Mouse (Mus musculus) erythroblast, embryonic 14.5 days (primary cell): ENCODE results near the gene Junb. TPM values are rescaled to one million over a fixed set of nuclear protein-coding genes. Genes with fewer than 3 reads are reported as not detected.

Experiments
- H3K27me3 ChIP-seq: 2 replicates; pipeline ENCODE4 v1.6.1; 2012; ENCODE audit warnings: inconsistent platforms; ENCODE audit not compliant: control insufficient read depth
- H3K36me3 ChIP-seq: 2 replicates; pipeline ENCODE4 v1.6.1; 2012; ENCODE audit warnings: mild to moderate bottlenecking, inconsistent platforms; ENCODE audit not compliant: control insufficient read depth
- H3K4me1 ChIP-seq: 2 replicates; pipeline ENCODE4 v1.6.1; 2012; ENCODE audit warnings: inconsistent platforms; ENCODE audit not compliant: control insufficient read depth
- H3K4me3 ChIP-seq: replicated peaks from 2 replicates; pipeline ENCODE3; 2012; ENCODE audit warnings: moderate library complexity, mild to moderate bottlenecking, inconsistent platforms
- H3K9me3 ChIP-seq: 2 replicates; pipeline ENCODE4 v1.6.1; 2012; ENCODE audit warnings: low read length, inconsistent platforms, mixed read lengths; ENCODE audit not compliant: control insufficient read depth
- GATA1 ChIP-seq: IDR thresholded peaks from 2 replicates; pipeline ENCODE4 v1.6.1; 2012; ENCODE audit warnings: low read length, inconsistent platforms, mixed read lengths
- TAL1 ChIP-seq: IDR thresholded peaks from 3 replicates; pipeline ENCODE4 v1.6.1; 2012; ENCODE audit warnings: low read length, inconsistent platforms, mixed read lengths
- polyA plus RNA-seq: library from polyadenylated mRNA; stranded (reverse); fragments of >175 nt; gene quantifications from 2 replicates; pipeline ENCODE4 v1.2.3, GENCODE M21; 2012

The Junb gene
- polyA plus RNA-seq, 1 experiment: 9.6 TPM

GRCm38 (mm10) chr8:84936041-84936961, 42.2 kb downstream of the Junb start:
- Histone ChIP-seq H3K4me3 (peak overlapping the region; percentile 55), H3K4me1 (peaks cover 37% of the 10 kb centered on the region), H3K9me3 (peaks cover 8% of the 10 kb centered on the region; the same call in 1 of the 2 replicates), H3K27me3 (peaks cover 90% of the 10 kb centered on the region), H3K36me3 (no peaks in the 10 kb centered on the region)
- no peak for TF ChIP-seq GATA1
- no peak for TF ChIP-seq TAL1

- no peaks in the 10 kb centered on the region for H3K36me3 ChIP-seq
- peaks cover 8% of the 10 kb centered on the region; the same call in 1 of the 2 replicates for H3K9me3 ChIP-seq
- no peak for TF ChIP-seq TAL1
- no peak overlapping the region for H3K4me3 ChIP-seq
- H3K4me1 ChIP-seq: peaks cover 37% of the 10 kb centered on the region
- peaks cover 91% of the 10 kb centered on the region for H3K27me3 ChIP-seq
Observed at GRCm38 (mm10) chr8:84935489-84935888, 43.0 kb downstream of the Junb start.

- TF ChIP-seq TAL1: no peak
- TF ChIP-seq GATA1: no peak
- H3K4me3 ChIP-seq: no peak overlapping the region
- peaks cover 8% of the 10 kb centered on the region; the same call in 1 of the 2 replicates for H3K9me3 ChIP-seq
- H3K36me3 ChIP-seq: no peaks in the 10 kb centered on the region
- peaks cover 37% of the 10 kb centered on the region for H3K4me1 ChIP-seq
- peaks cover 93% of the 10 kb centered on the region for H3K27me3 ChIP-seq
Observed at GRCm38 (mm10) chr8:84934860-84935259, 43.7 kb downstream of the Junb start.

- H3K27me3 ChIP-seq: peaks cover 97% of the 10 kb centered on the region
- no peaks in the 10 kb centered on the region for H3K36me3 ChIP-seq
- H3K4me3 ChIP-seq: no peak overlapping the region
- peaks cover 8% of the 10 kb centered on the region; the same call in 1 of the 2 replicates for H3K9me3 ChIP-seq
- peaks cover 41% of the 10 kb centered on the region for H3K4me1 ChIP-seq
- TF ChIP-seq GATA1 (no peak), TAL1 (no peak)
Observed at GRCm38 (mm10) chr8:84933767-84934559, 44.6 kb downstream of the Junb start.

GRCm38 (mm10) chr8:84930582-84930981, 47.9 kb downstream of the Junb start:
- peaks cover 19% of the 10 kb centered on the region for H3K4me1 ChIP-seq
- no peak overlapping the region for H3K4me3 ChIP-seq
- H3K27me3 ChIP-seq: peaks cover 86% of the 10 kb centered on the region
- H3K36me3 ChIP-seq: no peaks in the 10 kb centered on the region
- TF ChIP-seq TAL1 (no peak), GATA1 (no peak)
- H3K9me3 ChIP-seq: no peaks in the 10 kb centered on the region; the same call in 1 of the 2 replicates

GRCm38 (mm10) chr8:84928456-84929306, 49.8 kb downstream of the Junb start:
- Histone ChIP-seq H3K27me3 (peaks cover 75% of the 10 kb centered on the region), H3K4me1 (peaks cover 10% of the 10 kb centered on the region), H3K36me3 (no peaks in the 10 kb centered on the region), H3K4me3 (no peak overlapping the region), H3K9me3 (no peaks in the 10 kb centered on the region; the same call in 1 of the 2 replicates)
- TF ChIP-seq GATA1 (no peak), TAL1 (no peak)

GRCm38 (mm10) chr8:84927513-84927912, 51.0 kb downstream of the Junb start:
- Histone ChIP-seq H3K4me3 (no peak overlapping the region), H3K36me3 (no peaks in the 10 kb centered on the region), H3K4me1 (peaks cover 10% of the 10 kb centered on the region), H3K27me3 (peaks cover 68% of the 10 kb centered on the region), H3K9me3 (no peaks in the 10 kb centered on the region; the same call in 1 of the 2 replicates)
- no peak for TF ChIP-seq GATA1
- TF ChIP-seq TAL1: no peak

GRCm38 (mm10) chr8:84925557-84925956, 53.0 kb downstream of the Junb start:
- peaks cover 50% of the 10 kb centered on the region for H3K27me3 ChIP-seq

More at GRCm38 (mm10) chr8:84925557-84925956, 53.0 kb downstream of the Junb start:
- H3K4me1 ChIP-seq: peaks cover 10% of the 10 kb centered on the region
- TF ChIP-seq GATA1 (no peak), TAL1 (no peak)
- H3K9me3 ChIP-seq: no peaks in the 10 kb centered on the region; the same call in 1 of the 2 replicates
- H3K36me3 ChIP-seq: peaks cover 1% of the 10 kb centered on the region
- no peak overlapping the region for H3K4me3 ChIP-seq

Other genes starting within 250 kb of the Junb start
- 1.9 and 2.6 TPM in 2 replicates for gene Nfix, start 178.4 kb downstream of the Junb start, polyA plus RNA-seq
- gene Dand5, start 155.9 kb downstream of the Junb start, polyA plus RNA-seq: 1.3 and 1.5 TPM in 2 replicates
- gene Gadd45gip1, start 147.2 kb downstream of the Junb start, polyA plus RNA-seq: 10.3 and 11.6 TPM in 2 replicates
- 740 and 808 TPM in 2 replicates for gene Rad23a, start 138.1 kb downstream of the Junb start, polyA plus RNA-seq
- gene Calr, start 131.8 kb downstream of the Junb start, polyA plus RNA-seq: 29.4 and 30.9 TPM in 2 replicates
- 9.0 and 9.3 TPM in 2 replicates for gene Farsa, start 121.7 kb downstream of the Junb start, polyA plus RNA-seq
- 15.0 TPM in 2 replicates for gene Syce2, start 106.6 kb downstream of the Junb start, polyA plus RNA-seq
- gene Gcdh, start 84.8 kb downstream of the Junb start, polyA plus RNA-seq: 15.0 and 18.3 TPM in 2 replicates
- 358 and 362 TPM in 2 replicates for gene Klf1, start 76.8 kb downstream of the Junb start, polyA plus RNA-seq
- 4.8 and 7.7 TPM in 2 replicates for gene Dnase2a, start 70.2 kb downstream of the Junb start, polyA plus RNA-seq
- gene Mast1, start 41.4 kb downstream of the Junb start, polyA plus RNA-seq: 0.01 and 0.08 TPM in 2 replicates
- not detected in 2 replicates for gene Rtbdn, start 31.7 kb downstream of the Junb start, polyA plus RNA-seq
- not detected in 2 replicates for gene Gm49661, start 9.3 kb downstream of the Junb start, polyA plus RNA-seq
- gene Prdx2, start 9.1 kb downstream of the Junb start, polyA plus RNA-seq: 111 and 222 TPM in 2 replicates
- 162 and 179 TPM in 2 replicates for gene Rnaseh2a, start 9.0 kb downstream of the Junb start, polyA plus RNA-seq
- 0.46 and 0.58 TPM in 2 replicates for gene Hook2, start 11.9 kb upstream of the Junb start, polyA plus RNA-seq
- gene Best2, start 35.8 kb upstream of the Junb start, polyA plus RNA-seq: not detected in 2 replicates
- gene Asna1, start 46.6 kb upstream of the Junb start, polyA plus RNA-seq: 18.6 and 31.0 TPM in 2 replicates
- 77.0 and 92.3 TPM in 2 replicates for gene Trir, start 48.1 kb upstream of the Junb start, polyA plus RNA-seq
- 1.7 and 1.8 TPM in 2 replicates for gene Tnpo2, start 58.2 kb upstream of the Junb start, polyA plus RNA-seq
- 0.54 and 0.63 TPM in 2 replicates for gene Fbxw9, start 81.3 kb upstream of the Junb start, polyA plus RNA-seq
- 0.37 TPM in 1 of 2 replicates, not detected in the other for gene Gm5741, start 89.3 kb upstream of the Junb start, polyA plus RNA-seq
- gene Dhps, start 93.0 kb upstream of the Junb start, polyA plus RNA-seq: 2.0 and 2.1 TPM in 2 replicates
- 0.28 and 1.5 TPM in 2 replicates for gene Wdr83os, start 102.0 kb upstream of the Junb start, polyA plus RNA-seq
- 2.7 and 4.7 TPM in 2 replicates for gene Wdr83, start 102.6 kb upstream of the Junb start, polyA plus RNA-seq
- gene Man2b1, start 104.6 kb upstream of the Junb start, polyA plus RNA-seq: 0.13 and 0.27 TPM in 2 replicates
- 0.01 TPM in 1 of 2 replicates, not detected in the other for gene Zfp791, start 144.4 kb upstream of the Junb start, polyA plus RNA-seq
- not detected in 2 replicates for gene Cks1brt, start 173.2 kb upstream of the Junb start, polyA plus RNA-seq
- gene Olfr371, start 247.3 kb upstream of the Junb start, polyA plus RNA-seq: not detected in 2 replicates